Mouse (Mus musculus) layer of hippocampus, adult 9-11 months (tissue): ENCODE data around the gene Washc4.

Experiments used
- DNase-seq: peaks from one replicate; pipeline ENCODE4 v3.0.0; 2022

The Washc4 gene

DNA sequence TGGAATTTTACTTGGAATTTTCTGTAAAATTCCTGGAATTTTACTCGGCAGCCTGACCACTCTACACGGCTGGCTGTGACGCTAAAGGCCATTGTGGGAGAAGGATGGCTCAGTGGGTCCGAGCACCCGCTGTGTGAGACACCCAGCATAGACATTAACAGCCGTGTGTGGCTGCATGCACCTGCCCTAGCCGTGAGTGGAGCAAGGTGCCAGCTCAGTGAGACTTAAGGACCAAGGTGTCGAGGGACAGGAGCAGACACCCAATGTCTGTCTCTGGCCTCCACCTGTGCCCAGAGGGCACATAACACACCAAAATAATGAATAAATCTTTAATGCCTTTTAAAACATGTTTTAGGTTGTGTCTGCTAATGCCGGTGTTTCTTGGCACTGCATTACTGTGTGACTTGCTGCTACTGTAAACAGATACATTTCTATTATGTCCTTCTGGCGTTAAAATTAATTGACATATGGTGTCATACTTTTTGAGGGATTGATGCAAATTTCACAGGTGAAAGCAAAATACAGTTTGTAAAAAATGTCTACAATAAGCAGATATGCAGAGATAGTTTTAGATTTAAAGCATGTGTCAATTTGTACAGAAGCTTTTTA is 60.5 kb downstream of the Washc4 start:
- DNase-seq = no peak

GRCm38 (mm10) chr10:83605637-83606183 is 62.2 kb downstream of the Washc4 start:
- DNase-seq = no peak

- DNase-seq = no peak
Observed at GRCm38 (mm10) chr10:83607111-83607510, 63.6 kb downstream of the Washc4 start.

- DNase-seq = no peak
Observed at GRCm38 (mm10) chr10:83608596-83608995, 65.0 kb downstream of the Washc4 start.

GRCm38 (mm10) chr10:83610518-83610917 is 67.0 kb downstream of the Washc4 start:
- DNase-seq = no peak

- no peak for DNase-seq
Observed at GRCm38 (mm10) chr10:83611863-83612262, 68.3 kb downstream of the Washc4 start.

DNA sequence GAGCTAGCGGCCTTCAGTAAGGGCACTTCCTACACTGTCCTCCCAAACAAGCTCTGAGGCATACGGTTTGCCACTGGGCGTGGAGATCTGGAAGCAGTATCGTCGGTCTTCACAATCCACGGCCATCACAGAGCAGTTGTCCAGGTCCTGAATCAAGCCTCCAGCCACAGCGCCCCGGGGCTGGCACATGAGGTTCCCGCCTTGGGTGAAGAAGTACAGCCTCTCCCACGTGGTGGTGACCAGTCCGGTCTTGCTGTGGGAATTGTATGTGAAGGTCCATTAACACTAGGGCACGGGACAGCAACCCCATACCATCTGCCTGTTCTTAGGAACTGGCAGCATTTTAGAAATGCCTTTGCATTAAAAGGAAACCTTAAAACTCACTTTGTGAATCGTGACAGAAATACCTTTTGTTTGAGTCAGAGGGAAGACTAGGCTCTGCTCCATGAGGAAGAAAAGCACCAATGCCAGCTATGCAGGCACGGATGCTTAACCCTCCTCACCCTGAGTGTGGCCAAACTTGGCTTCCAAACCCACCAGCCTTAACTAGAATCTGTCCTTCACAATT is 69.2 kb downstream of the Washc4 start:
- no peak for DNase-seq

DNA sequence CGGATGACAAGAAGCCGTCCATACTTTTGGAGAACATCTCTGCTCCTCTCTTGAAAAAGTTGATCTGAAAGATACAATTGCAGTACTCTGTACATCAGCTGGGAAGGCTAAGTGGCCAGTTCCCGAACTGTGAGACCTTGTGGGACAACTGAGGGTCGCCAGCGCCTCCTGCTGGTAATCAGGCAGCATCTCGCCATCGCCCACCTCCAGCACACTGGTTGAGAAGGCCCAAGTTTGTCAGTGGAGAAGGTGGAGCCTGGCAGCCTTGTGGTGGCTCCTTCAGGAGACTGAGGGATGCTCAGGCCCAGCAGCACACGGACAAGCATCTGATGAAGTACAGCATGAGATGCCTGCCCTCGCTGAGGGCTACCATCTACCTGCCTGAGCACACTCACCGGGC is 73.8 kb downstream of the Washc4 start:
- DNase-seq = no peak

DNA sequence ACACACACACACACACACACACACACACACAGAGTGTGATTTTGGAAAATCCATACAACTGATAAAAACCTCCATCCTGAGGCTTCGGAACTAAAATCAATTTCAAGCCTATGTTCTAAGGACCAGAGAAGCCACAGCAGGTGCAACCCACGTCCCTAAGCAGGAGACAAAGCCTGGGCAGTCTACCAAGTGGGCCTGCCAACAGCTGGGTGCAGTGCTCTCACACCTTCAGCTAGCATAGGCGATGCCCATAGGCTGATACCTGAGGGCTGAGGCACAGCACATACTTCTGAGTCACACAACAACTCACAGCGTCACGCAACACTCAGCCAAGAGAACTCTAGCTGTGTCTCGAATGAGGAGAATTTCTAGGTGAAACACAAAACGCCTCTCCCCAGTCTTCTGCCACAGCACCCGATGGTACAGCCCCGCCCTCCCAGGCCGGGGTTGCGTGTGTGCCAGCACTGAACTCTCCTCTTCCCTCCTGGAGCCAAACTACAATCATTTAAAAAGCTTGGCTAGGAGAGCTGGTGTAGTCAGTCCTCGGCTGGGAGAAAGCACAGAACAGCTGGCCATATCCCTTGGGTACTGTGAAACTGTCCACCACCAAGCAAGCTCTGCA is 75.4 kb downstream of the Washc4 start:
- DNase-seq = peak; percentile 37

DNA sequence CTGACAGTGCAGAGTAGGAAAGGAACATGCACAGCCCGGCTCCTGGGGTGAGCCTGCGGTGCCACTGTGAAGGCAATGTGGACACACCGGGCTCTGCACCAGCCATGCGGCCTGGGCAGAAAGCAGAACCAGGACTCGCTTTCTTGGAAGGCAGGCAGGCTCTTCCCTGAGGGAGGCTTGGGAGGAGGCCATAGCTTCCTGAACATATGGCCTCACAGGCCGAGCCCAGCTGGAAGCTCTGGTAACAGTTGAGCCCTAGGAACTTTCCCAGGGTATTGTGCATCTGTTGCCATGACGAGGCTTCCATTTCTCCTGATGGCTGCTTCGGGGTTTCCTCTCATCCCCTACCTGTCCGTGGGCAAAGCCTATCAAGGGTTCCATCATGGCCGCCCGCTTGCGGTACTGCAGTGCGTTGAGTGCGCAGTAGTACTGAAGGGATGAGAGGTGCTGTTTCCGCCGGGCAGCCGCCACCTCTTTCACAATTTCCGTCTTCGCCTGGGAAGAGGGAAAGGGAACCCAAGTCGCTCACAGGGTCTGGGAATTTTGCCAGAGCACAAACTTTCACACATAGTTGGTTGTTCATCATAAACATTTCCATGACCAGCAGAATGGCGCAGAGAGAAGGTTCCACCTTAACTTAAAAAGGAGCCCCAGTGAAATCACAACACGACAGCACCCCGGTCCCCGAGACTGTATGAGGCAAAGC is 77.0 kb downstream of the Washc4 start:
- DNase-seq = peak; percentile 42

DNA sequence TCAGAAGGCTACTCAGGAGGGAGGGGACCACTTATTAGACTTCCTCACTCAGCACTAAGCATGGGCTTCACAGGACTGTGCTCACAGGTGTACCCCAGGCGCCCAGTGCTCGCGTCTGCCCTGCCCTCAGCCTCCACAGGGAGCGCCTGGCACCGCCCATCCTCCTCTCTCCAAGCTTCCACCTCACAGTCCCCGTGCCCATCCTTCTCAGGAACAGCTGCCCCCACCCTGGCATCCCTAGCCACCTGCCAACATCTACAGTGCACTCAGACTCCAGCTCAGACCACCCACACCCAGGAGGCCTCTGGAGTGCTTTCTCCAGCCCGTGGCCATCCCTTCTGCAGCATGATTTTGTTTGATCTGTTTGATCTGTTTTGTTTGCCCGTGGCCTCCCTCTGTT is 80.5 kb downstream of the Washc4 start:
- no peak for DNase-seq

- no peak for DNase-seq
Observed at GRCm38 (mm10) chr10:83624841-83625240, 81.3 kb downstream of the Washc4 start.

GRCm38 (mm10) chr10:83627113-83627687 is 83.6 kb downstream of the Washc4 start:
- DNase-seq = no peak

- no peak for DNase-seq
Observed at GRCm38 (mm10) chr10:83628241-83628640, 84.7 kb downstream of the Washc4 start.

GRCm38 (mm10) chr10:83629190-83629781 is 85.7 kb downstream of the Washc4 start:
- no peak for DNase-seq

DNA sequence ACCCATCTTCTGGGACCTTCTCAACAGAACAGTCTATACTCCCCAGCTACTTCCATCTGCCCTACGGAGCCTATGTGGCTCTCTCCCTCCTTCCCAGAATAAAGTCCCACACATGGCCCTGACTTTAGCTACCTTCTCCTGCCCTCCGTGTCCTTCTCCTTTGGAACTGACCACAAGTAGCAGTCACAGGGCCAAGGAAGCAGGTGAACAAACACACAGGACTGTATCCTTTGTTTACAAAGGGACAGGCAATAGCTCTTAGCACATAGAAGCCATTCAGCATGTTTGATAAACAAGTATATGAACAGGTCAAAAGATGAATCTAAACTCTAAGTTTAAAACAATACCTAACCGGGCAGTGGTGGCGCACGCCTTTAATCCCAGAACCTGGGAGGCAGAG is 86.3 kb downstream of the Washc4 start:
- DNase-seq = no peak

- peak; percentile 67 for DNase-seq
Observed at GRCm38 (mm10) chr10:83630899-83631298, 87.3 kb downstream of the Washc4 start.

- no peak for DNase-seq
Observed at GRCm38 (mm10) chr10:83631775-83632174, 88.2 kb downstream of the Washc4 start.

- no peak for DNase-seq
Observed at GRCm38 (mm10) chr10:83632806-83633374, 89.3 kb downstream of the Washc4 start.

GRCm38 (mm10) chr10:83634461-83634860 is 90.9 kb downstream of the Washc4 start:
- DNase-seq = peak; percentile 36

- no peak for DNase-seq
Observed at GRCm38 (mm10) chr10:83636191-83636590, 92.6 kb downstream of the Washc4 start.

GRCm38 (mm10) chr10:83637295-83637694 is 93.7 kb downstream of the Washc4 start:
- DNase-seq = peak; percentile 86
